Mouse (Mus musculus) megakaryocyte, adult 5-6 weeks (primary cell): Measurements from ENCODE around the gene Cmc4. TPM values are rescaled to one million over a fixed set of nuclear protein-coding genes. Genes with fewer than 3 reads are reported as not detected.

ENCODE experiments used
- ATAC-seq: 2 replicates; pipeline ENCODE4 v1.8.0; 2016; ENCODE audit warnings: mild to moderate bottlenecking, inconsistent platforms; ENCODE audit not compliant: poor library complexity, severe bottlenecking
- total RNA-seq, 2 experiments: library from RNA; stranded (forward) in 1 of 2; stranded (reverse) in 1 of 2; fragments of 153-499, 151-499 nt in 1 of 2; fragments of 221-1000, 200-1000 nt in 1 of 2; gene quantifications; 2 replicates each; pipeline versions ENCODE4 v1.2.3 to v1.2.4; 2015 to 2017

The Cmc4 gene
- total RNA-seq (2015) = 19.0 and 21.9 TPM in 2 replicates
- 6.6 and 6.8 TPM in 2 replicates for total RNA-seq (2017)

- peak; percentile 99 for ATAC-seq
Observed at GRCm38 (mm10) chrX:75415936-75416785, at the start of gene Cmc4, which contains the start of the genes Mtcp1 and Brcc3. Cmc4 (minus strand) TSS chrX:75416584. Mtcp1 (minus strand) TSS chrX:75416588. Brcc3 (plus strand) TSS chrX:75416628.

DNA sequence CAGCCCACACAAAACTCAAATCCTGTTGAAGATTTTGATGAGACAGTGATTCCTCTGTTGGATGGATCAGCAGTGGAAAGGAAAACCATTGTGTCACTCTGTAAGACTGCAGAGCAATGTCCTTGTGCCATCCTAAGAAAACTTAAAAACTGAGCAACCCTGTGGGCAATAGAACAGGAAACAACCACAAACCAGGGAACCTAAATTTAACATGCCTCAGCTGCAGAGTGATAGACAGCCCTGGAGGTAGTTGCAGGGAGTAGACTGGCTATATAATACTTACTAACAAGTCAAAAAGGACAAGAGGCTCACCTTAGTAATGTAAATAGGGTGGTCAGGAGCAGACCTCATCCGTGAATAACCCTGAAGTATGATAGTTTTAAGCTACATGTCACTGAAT, 38.2 kb upstream of the Cmc4 start:
- no peak for ATAC-seq

DNA sequence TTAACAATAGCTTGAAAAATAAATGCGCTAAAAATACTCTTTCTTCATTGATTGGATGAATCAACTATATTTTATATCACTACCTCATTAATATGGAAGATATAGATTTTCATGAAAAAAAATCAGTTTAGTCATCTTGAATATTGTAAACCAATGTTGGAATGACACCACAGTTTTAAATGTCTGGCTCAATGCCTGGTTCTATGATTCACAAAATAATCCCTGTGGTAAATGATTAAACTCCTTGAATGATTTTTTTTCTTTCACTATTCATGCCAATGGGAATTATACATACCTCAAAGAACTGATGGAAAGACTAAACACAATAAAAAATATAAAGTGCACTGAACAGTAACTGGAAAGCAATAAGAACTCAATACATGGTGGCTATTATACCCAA, 6.7 kb downstream of the Cmc4 start:
- no peak for ATAC-seq

DNA sequence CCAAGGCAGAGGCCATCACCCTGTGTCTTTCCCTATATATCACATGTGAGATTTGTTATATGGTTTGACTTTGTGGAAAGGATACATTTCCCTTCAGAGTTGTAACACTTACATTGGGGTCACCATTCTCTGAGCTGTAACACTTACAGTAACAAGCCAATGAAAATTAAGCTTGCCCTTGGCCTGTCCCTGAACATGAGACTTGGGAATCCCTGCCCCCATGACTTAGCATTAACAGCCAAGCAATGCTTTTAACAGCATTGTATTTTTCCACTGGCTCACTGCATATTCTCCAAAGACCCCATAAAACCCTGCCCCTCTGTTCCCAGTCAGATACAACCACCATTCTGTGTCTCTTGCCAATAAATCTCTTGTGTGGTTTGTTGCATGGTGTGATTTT, 13.0 kb downstream of the Cmc4 start:
- ATAC-seq = no peak

DNA sequence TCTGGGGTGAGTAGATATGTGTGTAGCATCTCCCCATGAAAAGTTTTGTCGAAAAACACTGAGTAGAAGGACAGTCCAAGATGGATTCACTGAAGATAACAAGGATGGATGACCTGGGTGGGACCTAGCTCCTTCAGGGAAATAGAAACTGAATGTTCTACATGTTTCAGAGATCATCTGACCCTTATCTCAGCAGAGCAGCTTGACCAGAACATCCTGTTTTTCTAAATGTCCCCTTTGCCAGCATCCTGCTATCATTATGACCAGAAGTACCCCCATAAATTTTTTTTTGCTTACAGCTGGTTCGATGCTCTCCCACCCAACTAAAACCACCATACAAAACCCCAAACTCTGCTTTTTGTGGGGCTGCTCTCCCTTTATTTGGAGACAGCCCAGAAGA, 13.7 kb downstream of the Cmc4 start:
- no peak for ATAC-seq

DNA sequence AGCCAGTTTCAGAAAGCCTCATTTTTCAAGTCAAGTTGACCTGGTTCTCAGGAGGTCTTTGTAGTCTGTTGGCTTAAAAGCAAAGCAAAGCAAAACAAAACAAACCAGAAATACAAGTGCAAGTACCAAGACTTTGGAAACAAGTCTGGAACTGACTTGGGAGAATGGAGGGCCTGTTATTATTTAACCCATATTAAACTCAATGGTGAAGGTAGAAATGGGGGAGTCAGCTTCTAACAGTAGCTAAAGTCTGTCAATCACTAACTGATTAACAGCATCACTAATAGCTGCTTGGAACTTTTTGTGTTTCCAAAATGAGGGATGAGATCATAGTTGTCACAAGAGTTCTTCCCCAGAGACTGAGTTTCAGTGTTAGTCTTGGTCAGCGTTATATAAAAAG, 16.9 kb downstream of the Cmc4 start:
- ATAC-seq = no peak

DNA sequence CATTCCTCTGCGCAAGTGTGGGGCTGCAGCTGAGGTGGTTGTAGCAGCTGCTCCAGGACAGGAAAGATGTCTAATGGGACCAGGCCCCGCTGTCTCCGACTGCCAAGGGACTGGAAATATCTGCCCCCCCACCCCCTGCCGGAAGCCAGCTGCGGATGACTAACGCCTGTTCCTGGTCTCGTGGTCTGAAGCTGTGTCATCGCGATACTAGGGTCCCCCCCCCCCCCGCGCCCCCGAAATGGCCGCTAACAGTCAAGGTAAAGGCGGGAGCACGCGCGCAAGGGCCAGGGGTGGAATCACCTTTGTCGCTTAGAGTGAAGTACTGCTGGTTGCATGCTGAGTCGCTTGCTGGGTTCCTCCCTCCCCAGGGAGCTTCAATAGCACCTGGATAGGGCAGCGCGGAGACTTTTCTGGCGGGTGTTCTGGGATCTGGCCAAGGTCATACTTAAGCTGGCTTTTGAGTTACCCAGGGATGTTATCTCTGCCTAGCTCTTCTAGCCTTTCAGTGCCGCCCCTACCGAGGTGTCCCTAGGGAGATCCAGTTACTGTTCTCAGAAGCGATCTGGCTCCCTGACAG, 34.1 kb downstream of the Cmc4 start, which contains the start of the genes Fundc2 and F8:
Gene Fundc2 (plus strand): TSS at position 205 of the 577 bp plus-strand sequence.
Gene F8 (minus strand): TSS at position 421 of the 577 bp plus-strand sequence.
- peak; percentile 98 for ATAC-seq

DNA sequence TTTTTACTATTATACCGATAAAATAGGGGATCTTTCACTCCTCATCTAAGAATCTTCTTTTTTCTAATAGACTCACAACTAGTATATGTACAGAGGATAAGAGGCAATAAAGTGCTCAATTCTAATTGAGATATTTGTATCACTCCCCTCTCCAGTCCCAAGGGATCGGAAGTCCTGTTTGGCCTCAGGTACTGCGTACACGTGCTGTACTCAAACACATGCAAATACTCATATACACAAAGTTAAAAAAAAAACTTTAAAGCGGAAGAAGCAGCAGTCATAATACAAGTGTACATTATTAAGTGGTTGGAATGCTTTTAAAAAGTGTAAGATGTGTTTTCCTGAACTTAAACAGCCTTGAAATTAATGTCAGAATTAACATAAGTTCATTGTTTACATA, 34.7 kb downstream of the Cmc4 start:
- ATAC-seq = no peak

DNA sequence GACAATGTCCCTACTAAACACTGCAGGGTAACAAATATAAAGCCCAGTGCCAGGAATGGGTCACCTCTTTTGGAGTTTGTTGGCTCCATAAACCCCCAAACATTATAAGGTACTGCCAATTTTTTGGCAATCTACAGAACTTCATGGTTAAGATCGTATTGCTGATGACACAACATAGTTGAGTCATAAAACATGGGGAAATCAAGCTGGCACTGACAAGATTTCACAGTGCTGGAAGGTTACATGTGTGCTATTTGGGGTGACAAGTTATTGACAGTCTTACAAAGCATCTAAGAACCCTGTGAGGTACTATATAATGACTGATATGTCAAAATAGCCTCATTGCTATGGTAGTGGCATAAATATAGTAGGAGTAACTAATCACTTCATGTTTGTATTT, 35.2 kb downstream of the Cmc4 start:
- ATAC-seq = no peak

GRCm38 (mm10) chrX:75376815-75377214, 39.6 kb downstream of the Cmc4 start:
- ATAC-seq = no peak

DNA sequence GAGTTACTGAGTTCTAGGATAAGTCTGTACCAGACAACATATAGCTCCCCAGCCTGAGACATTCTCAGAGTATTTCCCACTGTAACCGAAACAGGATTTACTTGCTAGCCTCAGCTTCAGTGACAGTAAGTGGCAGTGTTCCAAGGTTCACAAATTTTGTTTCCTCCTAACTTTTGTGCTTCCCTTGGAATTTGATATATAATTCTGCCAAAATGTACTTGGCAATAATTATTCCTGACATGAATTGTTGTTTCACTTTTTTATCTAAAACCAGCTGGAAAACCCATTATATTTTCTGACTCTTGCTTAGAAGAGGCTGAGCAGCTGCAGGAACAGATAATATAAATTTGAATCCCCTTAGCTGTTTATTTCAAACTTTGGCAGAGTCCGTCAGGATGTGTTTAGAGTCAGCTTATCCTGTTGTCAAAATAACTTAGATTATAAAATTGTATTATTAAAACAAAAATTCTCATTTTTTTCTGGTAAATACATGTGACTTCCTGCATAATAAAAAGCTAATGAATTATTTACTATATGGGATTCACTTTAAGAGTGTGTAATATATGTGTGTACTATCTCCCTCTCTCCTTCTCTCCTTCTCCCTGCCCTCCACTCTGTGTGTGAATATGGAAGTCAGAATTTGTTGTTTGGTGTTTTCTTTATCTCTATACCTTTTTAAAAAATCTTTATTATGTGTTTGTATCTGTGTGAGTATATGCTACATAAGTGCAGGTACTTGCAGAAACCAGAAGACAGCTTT, 43.5 kb downstream of the Cmc4 start:
- no peak for ATAC-seq

DNA sequence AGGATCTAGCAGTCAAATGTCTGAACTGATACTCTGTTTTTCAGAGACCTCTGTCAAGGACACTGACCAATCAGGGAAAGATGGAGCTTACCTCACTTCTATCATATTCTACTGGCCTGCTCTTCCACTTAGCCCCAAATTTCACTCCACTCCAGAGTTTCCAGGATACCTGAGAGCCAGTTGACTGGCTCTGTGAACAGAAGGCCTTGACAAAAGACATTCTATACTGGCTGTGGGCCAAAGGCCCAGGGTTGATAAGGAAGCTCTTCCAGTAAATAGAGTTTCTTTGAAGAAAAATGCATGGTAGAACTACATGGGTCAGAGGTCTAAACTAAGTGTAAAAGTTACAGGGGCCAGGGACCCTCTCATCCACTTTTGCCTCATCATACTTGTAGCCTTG, 46.2 kb downstream of the Cmc4 start:
- ATAC-seq = no peak

Other genes with a start within 250 kb of the Cmc4 start
- gene Fundc2, start 34.2 kb downstream of the Cmc4 start, total RNA-seq (2015) = 23.5 and 28.2 TPM in 2 replicates
- 25.3 and 40.4 TPM in 2 replicates for gene Fundc2, start 34.2 kb downstream of the Cmc4 start, total RNA-seq (2017)
- gene F8, start 34.0 kb downstream of the Cmc4 start, total RNA-seq (2015) = 0.29 and 1.1 TPM in 2 replicates
- 0.29 and 0.41 TPM in 2 replicates for gene F8, start 34.0 kb downstream of the Cmc4 start, total RNA-seq (2017)
- 3.6 and 4.5 TPM in 2 replicates for gene Mtcp1, start within 50 bp of the Cmc4 start, total RNA-seq (2015)
- gene Mtcp1, start within 50 bp of the Cmc4 start, total RNA-seq (2017) = 9.6 and 10.8 TPM in 2 replicates
- 33.0 and 34.8 TPM in 2 replicates for gene Brcc3, start within 50 bp of the Cmc4 start, total RNA-seq (2015)
- 26.0 and 29.6 TPM in 2 replicates for gene Brcc3, start within 50 bp of the Cmc4 start, total RNA-seq (2017)
- 90.8 and 95.7 TPM in 2 replicates for gene Vbp1, start 97.7 kb upstream of the Cmc4 start, total RNA-seq (2015)
- 131 and 143 TPM in 2 replicates for gene Vbp1, start 97.7 kb upstream of the Cmc4 start, total RNA-seq (2017)
- gene Rab39b, start 161.6 kb upstream of the Cmc4 start, total RNA-seq (2015) = not detected in 2 replicates
- gene Rab39b, start 161.6 kb upstream of the Cmc4 start, total RNA-seq (2017) = not detected in 2 replicates